Mouse (Mus musculus): ENCODE data around the gene Rps16.

DNA sequence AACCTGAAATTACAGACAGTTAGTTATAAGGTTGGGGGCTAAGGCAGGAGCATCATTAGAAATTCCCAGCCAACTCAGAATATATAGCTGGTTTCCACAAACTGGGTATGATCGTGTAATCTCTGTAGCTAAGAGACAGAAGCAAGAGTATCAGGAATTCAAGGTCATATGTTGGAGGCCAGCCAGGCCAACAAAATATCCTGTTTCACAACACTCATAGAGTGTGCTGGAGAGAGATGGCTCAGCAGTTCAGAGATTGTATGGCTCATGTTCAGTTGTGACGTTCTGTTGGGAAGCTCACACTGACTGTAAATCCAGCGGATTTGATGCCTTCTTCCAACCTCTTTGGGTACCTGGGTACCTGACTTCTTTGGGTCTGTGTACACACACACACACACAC, 2.7 kb upstream of the Rps16 start:
- no peak for TF ChIP-seq CTCF (IDR thresholded peaks at IDR 0.05; ENCODE audit: low read depth)
- no peak for TF ChIP-seq EP300 (IDR thresholded peaks at IDR 0.05; ENCODE audit: low read depth)

Data from liver, postnatal 0 days (tissue).